Mouse (Mus musculus): ENCODE results near the gene Msrb3.

DNA sequence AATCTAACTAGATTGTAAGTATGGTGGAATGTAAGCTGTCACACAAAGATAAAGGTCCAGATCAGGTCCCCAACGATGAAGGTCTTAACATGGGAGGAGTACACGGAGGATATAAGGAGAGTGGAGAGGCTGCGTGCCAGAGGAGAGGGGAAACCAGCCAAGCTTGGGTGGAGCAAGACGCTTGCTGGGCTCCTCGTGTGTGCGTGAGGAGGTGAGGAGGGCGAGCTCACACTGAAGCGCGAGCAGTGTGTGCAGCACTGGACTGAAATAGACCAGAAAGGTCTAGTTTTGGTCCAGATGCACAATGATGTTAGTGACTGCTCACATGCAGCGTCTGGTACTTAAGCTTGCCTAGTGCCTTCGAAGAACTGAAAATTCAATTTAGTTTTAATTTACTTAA is 21.7 kb upstream of the Msrb3 start:
- no peak for TF ChIP-seq GATA1 (IDR thresholded peaks at IDR 0.05; ENCODE audit: low read length)
- TF ChIP-seq TAL1 (IDR thresholded peaks at IDR 0.05; ENCODE audit: low read length): no peak

Measured in erythroblast, embryonic 14.5 days (primary cell).